Mouse (Mus musculus) liver, embryonic 14.5 days (tissue): ENCODE measurements around the gene Tstd2.

Experiments used
- CTCF ChIP-seq: IDR thresholded peaks from 2 replicates; pipeline ENCODE4 v1.5.1; 2016; ENCODE audit warnings: antibody characterized with exemption, low read depth, control low read depth
- EP300 ChIP-seq: IDR thresholded peaks from 2 replicates; pipeline ENCODE4 v1.6.1; 2016; ENCODE audit warnings: antibody characterized with exemption, low read depth

DNA sequence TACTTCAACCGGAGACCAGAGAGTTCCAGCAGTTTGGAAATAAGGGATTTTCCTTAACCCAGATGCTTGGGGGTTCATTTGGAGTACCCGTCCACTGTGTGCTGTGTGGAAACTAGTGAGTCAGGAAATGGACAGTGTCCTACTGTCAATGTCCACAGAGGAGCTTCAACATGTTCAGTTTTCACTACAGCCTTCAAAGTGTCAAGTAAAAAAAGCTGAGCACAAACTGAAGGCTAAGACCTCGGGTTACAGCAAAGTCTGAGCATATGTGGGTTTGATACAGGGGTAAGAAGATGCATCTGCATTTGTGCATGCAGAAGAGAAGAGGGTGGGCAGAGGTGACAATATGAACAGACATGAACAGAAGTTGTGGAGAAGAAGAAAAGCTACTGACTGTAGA is 17.7 kb downstream of the Tstd2 start:
- TF ChIP-seq CTCF (no peak), EP300 (no peak)
